Mouse (Mus musculus): ENCODE results near the gene Atraid. TPM values are rescaled to one million over a fixed set of nuclear protein-coding genes. Genes with fewer than 3 reads are reported as not detected.
A peak's percentile ranks its signal among the peaks of the same experiment; 100 is the strongest.

Atraid gene
- polyA plus RNA-seq, 2 experiments = 28.8 to 50.4 TPM

DNA sequence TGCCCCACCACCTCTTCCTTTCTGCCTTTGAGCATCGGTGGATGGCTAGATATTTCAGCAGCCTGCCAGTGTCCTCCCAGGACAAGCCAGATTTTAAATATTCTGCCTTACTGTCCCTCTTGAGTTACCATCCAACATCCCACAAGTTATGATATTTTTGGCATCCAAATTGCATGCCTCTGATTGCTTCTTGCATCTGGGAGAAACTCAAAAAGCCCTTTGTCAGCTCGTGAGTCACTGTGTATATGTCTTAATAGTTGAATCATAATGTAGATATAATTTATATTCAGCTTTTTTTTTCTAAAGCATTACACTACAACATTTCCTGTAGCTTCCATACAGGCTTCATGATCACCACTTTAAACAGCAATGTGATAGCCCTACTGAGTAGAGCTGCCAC is 39.0 kb downstream of the Atraid start:
- peaks cover 0 to 7% of the 10 kb centered on the region in 2 experiments; a peak in 2 of 4 replicates for H3K4me1 ChIP-seq (replicated peaks; ENCODE audit: control insufficient read depth in 2 of 2, insufficient read depth in 2 of 2, low read length in 1 of 2)
- H3K27me3 ChIP-seq (ENCODE audit: control insufficient read depth, insufficient read depth, low read length) = peaks cover 28% of the 10 kb centered on the region
- no peak for TF ChIP-seq CTCF (IDR thresholded peaks at IDR 0.05; ENCODE audit: low read depth)
- no peak for TF ChIP-seq EP300 (IDR thresholded peaks at IDR 0.05; ENCODE audit: low read depth)
- no peak for ATAC-seq (ENCODE audit: insufficient read depth)
- H3K4me3 ChIP-seq (ENCODE audit: insufficient read depth in 1 of 2, low read depth in 2 of 2, low read length in 2 of 2) = no peak overlapping the region
- H3K9me3 ChIP-seq (ENCODE audit: control insufficient read depth, low read length) = no peaks in the 10 kb centered on the region
- H3K9ac ChIP-seq (replicated peaks) = no peak overlapping the region
- WGBS (ENCODE audit: insufficient replicate concordance) = 66% methylated on average over 2 of the region's 2 CpGs
- DNase-seq (ENCODE audit: low read depth in 3 of 3, low spot score in 3 of 3) = no peak
- H3K4me2 ChIP-seq (ENCODE audit: low read depth) = no peak overlapping the region
- no peaks in the 10 kb centered on the region for H3K36me3 ChIP-seq (replicated peaks; ENCODE audit: control insufficient read depth, insufficient read depth, low read depth)
- no peak overlapping the region for H3K27ac ChIP-seq

DNA sequence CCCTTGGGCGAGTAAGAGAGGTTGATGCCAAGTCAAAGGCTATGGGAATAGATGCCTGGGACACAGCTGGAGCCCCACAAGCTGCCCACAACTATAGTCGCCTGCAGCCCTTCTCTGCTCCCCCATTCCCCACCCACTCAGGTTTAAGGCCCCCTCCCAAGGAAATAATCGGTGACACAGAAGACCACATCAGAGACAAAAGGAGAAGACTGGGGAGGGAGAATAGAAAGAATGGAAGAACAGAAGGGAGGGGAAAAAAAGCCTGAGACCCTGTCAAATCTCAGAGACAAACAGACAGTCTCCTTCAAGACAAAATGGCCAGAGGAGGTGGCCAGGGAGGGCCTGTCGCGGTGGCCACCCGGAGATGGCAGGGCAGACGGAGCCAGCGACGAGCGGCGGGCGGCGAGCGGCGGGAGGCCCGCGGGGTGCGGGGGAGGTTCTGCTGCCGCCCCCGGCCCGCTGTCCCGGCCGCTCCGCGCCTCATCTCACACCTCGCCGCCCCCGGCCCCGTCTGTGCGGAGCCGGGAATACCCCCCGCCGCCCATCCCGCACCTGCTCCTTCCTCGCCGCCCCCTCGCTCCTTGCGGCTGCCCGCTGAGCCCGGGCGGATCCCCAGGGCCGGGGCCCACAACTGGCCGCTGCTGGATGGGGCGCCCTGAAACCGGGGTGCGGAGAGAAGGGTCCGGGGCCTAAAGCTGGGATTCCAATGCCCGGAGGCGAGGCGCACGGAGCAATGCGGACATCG is 44.3 kb downstream of the Atraid start:
- Histone ChIP-seq H3K4me2 (ENCODE audit: low read depth) (peak overlapping the region; percentile 19), H3K9ac (replicated peaks) (no peak overlapping the region), H3K27ac (no peak overlapping the region), H3K9me3 (ENCODE audit: control insufficient read depth, low read length) (no peaks in the 10 kb centered on the region), H3K27me3 (ENCODE audit: control insufficient read depth, insufficient read depth, low read length) (peaks cover 71% of the 10 kb centered on the region), H3K4me3 (ENCODE audit: insufficient read depth in 1 of 2, low read depth in 2 of 2, low read length in 2 of 2) (peak overlapping the region in 1 of 2 experiments; percentile 30; a peak in 2 of 4 replicates), H3K4me1 (replicated peaks; ENCODE audit: control insufficient read depth in 2 of 2, insufficient read depth in 2 of 2, low read length in 1 of 2) (no peaks in the 10 kb centered on the region), H3K36me3 (replicated peaks; ENCODE audit: control insufficient read depth, insufficient read depth, low read depth) (no peaks in the 10 kb centered on the region)
- no peak for TF ChIP-seq CTCF (IDR thresholded peaks at IDR 0.05; ENCODE audit: low read depth)
- no peak for TF ChIP-seq EP300 (IDR thresholded peaks at IDR 0.05; ENCODE audit: low read depth)
- DNase-seq (ENCODE audit: low read depth in 3 of 3, low spot score in 3 of 3) (no peak), ATAC-seq (ENCODE audit: insufficient read depth) (no peak)
- WGBS (ENCODE audit: insufficient replicate concordance) = 3% methylated on average over 49 of the region's 53 CpGs

DNA sequence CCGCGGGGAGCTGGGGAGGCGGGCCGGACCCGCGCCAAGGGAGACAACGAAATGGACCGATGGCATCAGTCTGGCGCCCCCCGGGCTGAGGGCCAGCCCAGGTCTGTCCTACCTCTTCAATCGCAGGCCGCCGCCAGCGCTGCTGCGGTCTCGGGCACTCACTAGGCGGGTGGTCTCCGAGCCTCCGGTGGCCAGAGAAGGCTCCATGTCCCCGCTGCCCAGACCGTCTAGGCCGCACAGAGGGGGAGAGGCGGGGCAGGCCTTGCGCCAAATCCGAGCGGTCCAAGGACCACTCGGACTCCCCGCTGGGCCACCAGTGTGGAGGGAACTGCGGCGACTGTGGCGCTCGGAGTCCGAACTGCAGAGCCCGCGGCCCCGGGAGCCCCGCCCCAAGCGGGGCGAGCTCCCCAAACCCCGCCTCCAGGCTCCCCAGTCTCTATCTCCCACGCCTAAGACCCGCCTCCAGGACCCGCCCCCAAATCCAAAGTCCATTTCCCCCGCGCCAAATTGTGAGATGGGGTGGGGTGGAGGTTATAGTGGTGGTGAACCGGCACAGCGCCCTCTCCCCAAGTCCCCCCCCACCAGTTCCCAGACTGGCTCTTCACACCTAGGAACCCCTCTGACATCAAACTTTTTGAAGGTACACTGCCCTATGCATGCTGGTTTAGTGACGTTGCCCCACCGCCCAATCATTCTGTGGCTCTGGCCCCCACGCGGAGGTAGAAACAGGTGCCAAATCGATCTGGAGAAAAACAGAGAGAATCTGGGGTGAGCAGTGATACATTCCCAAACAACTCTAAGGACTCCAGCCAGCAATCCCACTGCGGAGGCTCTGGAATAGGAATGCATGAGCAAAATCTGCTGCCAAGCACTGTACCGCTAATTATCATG is 45.3 kb downstream of the Atraid start:
- 2% methylated on average over 50 of the region's 54 CpGs for WGBS (ENCODE audit: insufficient replicate concordance)
- H3K4me2 ChIP-seq (ENCODE audit: low read depth) = peak overlapping the region; percentile 19
- peaks cover 71% of the 10 kb centered on the region for H3K27me3 ChIP-seq (ENCODE audit: control insufficient read depth, insufficient read depth, low read length)
- TF ChIP-seq CTCF (IDR thresholded peaks at IDR 0.05; ENCODE audit: low read depth) = no peak
- TF ChIP-seq EP300 (IDR thresholded peaks at IDR 0.05; ENCODE audit: low read depth) = no peak
- no peaks in the 10 kb centered on the region for H3K9me3 ChIP-seq (ENCODE audit: control insufficient read depth, low read length)
- DNase-seq (ENCODE audit: low read depth in 3 of 3, low spot score in 3 of 3) = no peak
- H3K36me3 ChIP-seq (replicated peaks; ENCODE audit: control insufficient read depth, insufficient read depth, low read depth) = no peaks in the 10 kb centered on the region
- no peaks in the 10 kb centered on the region for H3K4me1 ChIP-seq (replicated peaks; ENCODE audit: control insufficient read depth in 2 of 2, insufficient read depth in 2 of 2, low read length in 1 of 2)
- ATAC-seq (ENCODE audit: insufficient read depth) = peak; percentile 57; the same call in 1 of the 2 replicates
- no peak overlapping the region for H3K9ac ChIP-seq (replicated peaks)
- no peak overlapping the region for H3K27ac ChIP-seq
- peak overlapping the region; percentile 30 to 42 for H3K4me3 ChIP-seq (ENCODE audit: insufficient read depth in 1 of 2, low read depth in 2 of 2, low read length in 2 of 2)

DNA sequence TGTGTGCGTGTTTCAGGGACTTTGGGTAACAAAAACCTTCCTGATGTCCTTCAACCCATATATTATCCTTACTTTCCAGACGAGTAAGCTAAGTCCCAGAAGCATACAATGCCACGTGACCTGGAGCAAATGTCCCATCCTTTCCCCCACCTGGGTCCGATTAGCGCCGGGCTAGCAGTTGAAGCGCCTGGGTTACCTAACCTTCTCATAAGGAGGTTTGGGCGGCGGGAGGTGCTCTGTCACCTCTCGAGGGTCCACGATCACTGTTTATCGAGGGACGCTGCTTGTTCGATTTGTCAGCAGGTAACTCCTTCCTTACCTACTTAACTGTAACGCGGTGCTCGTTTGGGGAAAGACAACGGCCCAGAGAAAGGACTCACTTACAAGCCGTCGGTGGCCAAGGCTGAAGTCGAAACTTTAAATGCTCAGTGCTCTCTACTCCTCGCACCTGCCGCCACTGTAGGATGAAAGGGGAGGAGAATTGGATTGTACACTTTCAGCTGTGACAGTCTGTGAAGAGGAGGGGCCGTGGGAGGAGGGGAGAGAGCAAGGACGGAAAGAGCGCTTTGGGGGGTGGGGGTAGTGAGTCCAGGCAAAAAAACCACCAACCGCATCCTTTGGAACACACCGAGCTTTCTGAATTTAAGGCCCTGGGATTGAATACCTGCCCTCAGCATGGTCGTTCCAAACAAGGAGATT is 46.1 kb downstream of the Atraid start:
- Histone ChIP-seq H3K9ac (replicated peaks) (no peak overlapping the region), H3K9me3 (ENCODE audit: control insufficient read depth, low read length) (no peaks in the 10 kb centered on the region), H3K27ac (no peak overlapping the region), H3K4me2 (ENCODE audit: low read depth) (peak overlapping the region; percentile 47), H3K36me3 (replicated peaks; ENCODE audit: control insufficient read depth, insufficient read depth, low read depth) (no peaks in the 10 kb centered on the region), H3K27me3 (ENCODE audit: control insufficient read depth, insufficient read depth, low read length) (peaks cover 71% of the 10 kb centered on the region), H3K4me3 (ENCODE audit: insufficient read depth in 1 of 2, low read depth in 2 of 2, low read length in 2 of 2) (no peak overlapping the region), H3K4me1 (replicated peaks; ENCODE audit: control insufficient read depth in 2 of 2, insufficient read depth in 2 of 2, low read length in 1 of 2) (no peaks in the 10 kb centered on the region)
- 3% methylated on average over 29 of the region's 29 CpGs for WGBS (ENCODE audit: insufficient replicate concordance)
- no peak for TF ChIP-seq EP300 (IDR thresholded peaks at IDR 0.05; ENCODE audit: low read depth)
- TF ChIP-seq CTCF (IDR thresholded peaks at IDR 0.05; ENCODE audit: low read depth) = no peak
- ATAC-seq (ENCODE audit: insufficient read depth) (no peak), DNase-seq (ENCODE audit: low read depth in 3 of 3, low spot score in 3 of 3) (no peak)
